9 mouse cellular contexts compared by ENCODE assay signal in genomic region chr7:100645147-100645546, GRCm38 (mm10). TPM values are rescaled to one million over a fixed set of nuclear protein-coding genes. Genes with fewer than 3 reads are reported as not detected.
A peak's percentile ranks its signal among the peaks of the same experiment; 100 is the strongest.
DNase-seq lines count a peak whose midpoint lies in the region; ATAC-seq and TF ChIP-seq lines count a peak whose summit lies in the region.
"Had no signal": no experiment of that assay in that cellular context is flagged by ENCODE, and none has a peak within 500 bp of the region (broad histone marks: within the 10 kb centered on the region; RNA-seq: fewer than 3 reads in every experiment).

No protein-coding gene starts in this region.

- no peak overlapping the region for H3K9ac ChIP-seq in hindbrain, embryonic 12.5 days
- no peak overlapping the region for H3K9ac ChIP-seq in embryonic facial prominence, embryonic 13.5 days
- no peak overlapping the region for H3K9ac ChIP-seq in lung, embryonic 14.5 days
- H3K9ac ChIP-seq: neural tube, embryonic 13.5 days had no signal

- intact Hi-C loops in heart, postnatal 36 days (cut with DNase I): loop anchor here (1.0 kb wide), 1 partner anchor 18 kb away; no protein-coding TSS in a partner anchor

- peak; percentile 65 for DNase-seq in hindbrain, embryonic 10.5 days (ENCODE audit: low spot score)
- peak; percentile 30 to 53 for DNase-seq in adrenal gland, postnatal 4 days (ENCODE audit: low spot score in 2 of 2)
- peak; percentile 58 to 67 for DNase-seq in heart, postnatal 36 days
- DNase-seq in layer of hippocampus, adult 9-11 months: peak; percentile 74
- peak; percentile 86 for DNase-seq in lung, embryonic 14.5 days
- DNase-seq in right cerebral cortex, postnatal 14 days: peak; percentile 71

- TF ChIP-seq CTCF in lung, embryonic 14.5 days (IDR thresholded peaks at IDR 0.05; ENCODE audit: low read depth): peak; percentile 73

- H3K36me3 ChIP-seq in hindbrain, embryonic 10.5 days: peaks cover 30% of the 10 kb centered on the region
- H3K36me3 ChIP-seq in hindbrain, embryonic 12.5 days: 0 out of 2 replicates have a peak, but pooled peaks cover 3% of the 10 kb centered on the region
- H3K36me3 ChIP-seq in embryonic facial prominence, embryonic 13.5 days: peaks cover 3% of the 10 kb centered on the region; the same call in 1 of the 2 replicates
- peaks cover 7% of the 10 kb centered on the region; the same call in 1 of the 2 replicates for H3K36me3 ChIP-seq in lung, embryonic 14.5 days (ENCODE audit: insufficient read depth)

- peaks cover 10% of the 10 kb centered on the region; the same call in 1 of the 2 replicates for H3K4me1 ChIP-seq in hindbrain, embryonic 10.5 days (replicated peaks)
- H3K4me1 ChIP-seq in hindbrain, embryonic 12.5 days: 0 out of 2 replicates have a peak, but pooled peaks cover 1% of the 10 kb centered on the region
- H3K4me1 ChIP-seq in embryonic facial prominence, embryonic 13.5 days: no peaks in the 10 kb centered on the region
- H3K4me1 ChIP-seq in lung, embryonic 14.5 days (ENCODE audit: insufficient read depth): no peaks in the 10 kb centered on the region
- H3K4me1 ChIP-seq: neural tube, embryonic 13.5 days had no signal

- H3K27ac ChIP-seq in hindbrain, embryonic 10.5 days: no peak overlapping the region
- no peak overlapping the region for H3K27ac ChIP-seq in hindbrain, embryonic 12.5 days
- no peak overlapping the region for H3K27ac ChIP-seq in embryonic facial prominence, embryonic 13.5 days
- H3K27ac ChIP-seq in lung, embryonic 14.5 days (ENCODE audit: low read depth): no peak overlapping the region
- H3K27ac ChIP-seq: neural tube, embryonic 13.5 days had no signal

- no peaks in the 10 kb centered on the region for H3K27me3 ChIP-seq in hindbrain, embryonic 10.5 days (ENCODE audit: insufficient read depth, poor library complexity, severe bottlenecking)
- H3K27me3 ChIP-seq in hindbrain, embryonic 12.5 days: no peaks in the 10 kb centered on the region
- no peaks in the 10 kb centered on the region for H3K27me3 ChIP-seq in embryonic facial prominence, embryonic 13.5 days
- no peaks in the 10 kb centered on the region for H3K27me3 ChIP-seq in lung, embryonic 14.5 days (ENCODE audit: insufficient read depth, low read length)
- H3K27me3 ChIP-seq: neural tube, embryonic 13.5 days had no signal

- 32% methylated on average over 3 of the region's 3 CpGs for WGBS in hindbrain, embryonic 10.5 days
- WGBS in hindbrain, embryonic 12.5 days: 33% methylated on average over 3 of the region's 3 CpGs
- 37% methylated on average over 3 of the region's 3 CpGs for WGBS in embryonic facial prominence, embryonic 13.5 days
- WGBS in lung, embryonic 14.5 days: 22% methylated on average over 3 of the region's 3 CpGs

- H3K4me2 ChIP-seq in hindbrain, embryonic 12.5 days (replicated peaks): no peak overlapping the region
- H3K4me2 ChIP-seq in embryonic facial prominence, embryonic 13.5 days: no peak overlapping the region
- no peak overlapping the region for H3K4me2 ChIP-seq in lung, embryonic 14.5 days
- H3K4me2 ChIP-seq: neural tube, embryonic 13.5 days had no signal

- H3K4me3 ChIP-seq in hindbrain, embryonic 10.5 days: no peak overlapping the region
- H3K4me3 ChIP-seq in hindbrain, embryonic 12.5 days: no peak overlapping the region
- no peak overlapping the region for H3K4me3 ChIP-seq in embryonic facial prominence, embryonic 13.5 days
- no peak overlapping the region for H3K4me3 ChIP-seq in lung, embryonic 14.5 days (ENCODE audit: low read depth, low read length)
- H3K4me3 ChIP-seq: neural tube, embryonic 13.5 days had no signal

- H3K9me3 ChIP-seq in hindbrain, embryonic 10.5 days: no peaks in the 10 kb centered on the region
- no peaks in the 10 kb centered on the region for H3K9me3 ChIP-seq in hindbrain, embryonic 12.5 days (replicated peaks)
- no peaks in the 10 kb centered on the region for H3K9me3 ChIP-seq in embryonic facial prominence, embryonic 13.5 days
- no peaks in the 10 kb centered on the region for H3K9me3 ChIP-seq in lung, embryonic 14.5 days (ENCODE audit: low read depth, low read length)
- H3K9me3 ChIP-seq: neural tube, embryonic 13.5 days had no signal

- ATAC-seq in hindbrain, embryonic 12.5 days (ENCODE audit: low FRiP score): no peak
- ATAC-seq in embryonic facial prominence, embryonic 13.5 days (ENCODE audit: insufficient number of reproducible peaks, insufficient read depth, low FRiP score, low TSS enrichment, low read depth): 0 out of 2 replicates have a peak, but pooled peaks have one; percentile 3
- ATAC-seq in lung, embryonic 14.5 days (ENCODE audit: insufficient read depth): peak; percentile 62; the same call in 1 of the 2 replicates

RNA-seq across cellular contexts. Expression of gene Plekhb1, which starts 17.1 kb away (rescaled TPM):
- 4.3 and 10.7 TPM in 2 replicates for polyA plus RNA-seq in hindbrain, embryonic 10.5 days (2016; fragmentation: Nextera tagmentation; extraction: Ambion mirVana)
- polyA plus RNA-seq in hindbrain, embryonic 12.5 days (2016; fragmentation: Nextera tagmentation; extraction: Ambion mirVana): 10.5 and 16.9 TPM in 2 replicates
- 10 to 100 TPM in 1 of 2 experiments, 1 to 10 TPM in 1; 8.7 to 10.1 TPM for total RNA-seq in adrenal gland, postnatal 4 days (2021)
- 2.8 and 5.1 TPM in 2 replicates for polyA plus RNA-seq in embryonic facial prominence, embryonic 13.5 days (2015; fragmentation: Nextera tagmentation; extraction: Ambion mirVana)
- 1 to 10 TPM; 2.6 to 2.7 TPM for total RNA-seq in heart, postnatal 36 days (2021)
- 17.7 TPM in 2 replicates for polyA plus RNA-seq in lung, embryonic 14.5 days (2014; fragmentation: Nextera tagmentation; extraction: Ambion mirVana)

RNA-seq across cellular contexts. Expression of gene Mrpl48, which starts 37.0 kb away (rescaled TPM):
- polyA plus RNA-seq in hindbrain, embryonic 10.5 days (2016; fragmentation: Nextera tagmentation; extraction: Ambion mirVana): 57.9 and 66.6 TPM in 2 replicates
- 62.3 and 64.6 TPM in 2 replicates for polyA plus RNA-seq in hindbrain, embryonic 12.5 days (2016; fragmentation: Nextera tagmentation; extraction: Ambion mirVana)
- 10 to 100 TPM; 64.5 to 67.5 TPM for total RNA-seq in adrenal gland, postnatal 4 days (2021)
- 73.9 and 74.6 TPM in 2 replicates for polyA plus RNA-seq in embryonic facial prominence, embryonic 13.5 days (2015; fragmentation: Nextera tagmentation; extraction: Ambion mirVana)
- 10 to 100 TPM; 66.3 to 73.0 TPM for total RNA-seq in heart, postnatal 36 days (2021)
- polyA plus RNA-seq in lung, embryonic 14.5 days (2014; fragmentation: Nextera tagmentation; extraction: Ambion mirVana): 77.2 and 80.8 TPM in 2 replicates

RNA-seq across cellular contexts. Expression of gene Rab6a, which starts 37.9 kb away (rescaled TPM):
- 111 and 117 TPM in 2 replicates for polyA plus RNA-seq in hindbrain, embryonic 10.5 days (2016; fragmentation: Nextera tagmentation; extraction: Ambion mirVana)
- polyA plus RNA-seq in hindbrain, embryonic 12.5 days (2016; fragmentation: Nextera tagmentation; extraction: Ambion mirVana): 194 and 218 TPM in 2 replicates
- 10 to 100 TPM; 68.5 to 79.0 TPM for total RNA-seq in adrenal gland, postnatal 4 days (2021)
- 98.9 and 100 TPM in 2 replicates for polyA plus RNA-seq in embryonic facial prominence, embryonic 13.5 days (2015; fragmentation: Nextera tagmentation; extraction: Ambion mirVana)
- 10 to 100 TPM; 65.6 to 68.0 TPM for total RNA-seq in heart, postnatal 36 days (2021)
- 102 and 105 TPM in 2 replicates for polyA plus RNA-seq in lung, embryonic 14.5 days (2014; fragmentation: Nextera tagmentation; extraction: Ambion mirVana)
